Mouse (Mus musculus) mouse embryonic stem cell (cell line): Measurements from ENCODE around the gene B230118H07Rik.

Experiments used
- in situ Hi-C, 2 experiments: fragments of 300-500 bp; cut with MboI; formaldehyde crosslinking; loops; 1 replicate in 1 of 2; 3 replicates in 1 of 2; pipeline ENCODE4 v1.14.3; 2019 to 2020; ENCODE audit warnings: low sequenced_read_pairs in 2 of 2, low pct_unique_long_range_greater_than_20kb in 1 of 2, mixed read lengths in 1 of 2; ENCODE audit not compliant: unreplicated experiment in 1 of 2

Gene B230118H07Rik

DNA sequence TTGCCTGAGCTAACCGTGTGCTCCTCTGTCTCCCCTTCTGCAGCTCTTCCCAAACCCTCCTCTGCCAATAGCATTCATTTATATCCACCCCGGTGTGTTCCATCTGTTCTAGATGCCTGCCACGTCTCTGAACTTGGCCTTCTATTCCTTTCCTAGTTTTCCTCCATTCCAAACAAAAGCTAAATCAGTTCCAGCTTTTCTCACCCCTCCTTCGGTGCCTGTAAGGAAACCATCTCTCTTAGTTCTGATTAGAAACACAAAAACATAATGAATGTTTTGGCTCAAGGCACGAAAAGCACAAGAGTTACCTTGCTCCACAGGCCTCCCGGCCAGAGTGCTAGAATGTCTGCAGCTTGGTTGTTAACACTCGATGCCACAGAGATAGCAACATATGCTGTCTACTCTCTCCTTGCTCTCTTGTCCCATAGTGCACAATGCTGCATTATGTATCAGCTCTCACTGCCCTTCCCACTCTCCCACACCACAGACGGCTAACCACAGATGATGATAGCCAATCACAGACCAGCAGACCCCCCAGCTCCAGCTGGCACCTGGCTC lies at the start of gene B230118H07Rik, which contains the start of gene Rag1:
Gene B230118H07Rik (minus strand): TSS at position 419 of the 558 bp plus-strand sequence.
Gene Rag1 (minus strand): TSS at position 388 of the 558 bp plus-strand sequence.
- in situ Hi-C loops, result no loop called here

DNA sequence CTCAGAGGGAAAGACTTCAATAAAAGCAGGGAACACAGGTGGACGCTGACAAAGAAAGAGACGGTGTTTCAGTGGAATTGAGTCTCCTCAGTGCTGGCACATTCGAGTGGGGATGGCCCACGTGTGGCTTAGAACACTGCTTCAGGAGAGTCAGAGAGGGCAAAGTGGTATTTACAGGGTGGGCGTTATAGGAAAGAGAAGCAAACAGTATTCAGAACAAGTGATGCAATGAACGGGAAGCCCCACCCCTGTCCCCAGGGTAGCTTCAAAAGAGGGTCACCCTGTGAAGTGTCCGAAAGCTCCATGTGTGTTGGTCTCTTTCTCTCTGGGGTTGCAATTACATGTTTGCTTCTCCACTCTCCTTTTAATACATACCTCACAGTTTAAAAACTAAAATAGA lies 46.3 kb upstream of the B230118H07Rik start:
- in situ Hi-C loops, result loop anchor here in 1 of 2 experiments (5.0 kb wide), 1 partner anchor 132 kb away; no protein-coding TSS in a partner anchor

DNA sequence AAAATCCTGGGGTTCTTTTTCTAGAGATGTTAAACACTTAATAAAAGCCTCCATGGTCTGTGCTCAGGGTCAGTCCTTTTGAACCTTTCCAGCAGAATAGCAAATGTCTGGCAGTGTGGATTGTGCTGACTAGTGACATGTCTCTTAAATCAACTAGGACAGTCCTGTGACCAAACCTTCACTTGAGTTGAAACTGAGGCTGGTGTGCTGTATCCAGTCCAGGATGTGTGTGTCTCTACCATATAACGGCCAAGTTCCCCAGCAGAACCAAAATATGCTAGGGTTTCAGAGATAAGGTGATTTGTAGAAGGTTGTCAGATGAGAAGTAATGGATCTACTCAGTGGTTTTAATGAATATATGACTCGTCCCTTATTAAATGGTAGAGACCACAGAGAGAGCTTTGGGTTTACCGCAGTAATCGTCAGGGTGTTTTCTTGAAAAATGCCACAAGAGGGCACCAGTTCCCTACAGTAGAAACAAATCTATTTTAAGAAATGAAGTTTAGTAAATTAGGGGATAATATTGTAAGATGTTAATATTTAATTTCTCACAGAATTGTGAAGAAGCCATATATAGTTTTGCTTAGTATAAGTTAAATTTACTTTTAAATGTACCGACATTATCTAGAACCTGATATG lies 44.4 kb upstream of the B230118H07Rik start:
- in situ Hi-C loops, result no loop called here

DNA sequence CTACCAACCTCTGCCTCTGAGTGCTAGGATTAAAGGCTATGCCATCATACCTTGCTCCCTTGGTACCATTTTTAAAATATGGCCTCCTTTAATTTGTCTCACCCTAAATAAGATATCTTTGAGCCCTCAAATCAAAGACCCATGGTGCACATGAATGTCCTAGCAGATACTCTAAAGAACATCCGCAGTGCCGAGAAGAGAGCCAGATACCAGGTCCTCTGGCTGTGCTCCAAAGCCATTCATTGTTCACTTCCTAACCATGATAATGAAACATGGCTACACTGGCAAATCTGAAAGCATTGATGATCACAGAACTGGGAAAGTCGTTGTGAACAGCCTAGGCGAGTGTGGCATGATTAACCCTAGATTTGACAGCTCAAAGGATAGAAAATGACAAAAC lies 43.7 kb upstream of the B230118H07Rik start:
- in situ Hi-C loops, result no loop called here

DNA sequence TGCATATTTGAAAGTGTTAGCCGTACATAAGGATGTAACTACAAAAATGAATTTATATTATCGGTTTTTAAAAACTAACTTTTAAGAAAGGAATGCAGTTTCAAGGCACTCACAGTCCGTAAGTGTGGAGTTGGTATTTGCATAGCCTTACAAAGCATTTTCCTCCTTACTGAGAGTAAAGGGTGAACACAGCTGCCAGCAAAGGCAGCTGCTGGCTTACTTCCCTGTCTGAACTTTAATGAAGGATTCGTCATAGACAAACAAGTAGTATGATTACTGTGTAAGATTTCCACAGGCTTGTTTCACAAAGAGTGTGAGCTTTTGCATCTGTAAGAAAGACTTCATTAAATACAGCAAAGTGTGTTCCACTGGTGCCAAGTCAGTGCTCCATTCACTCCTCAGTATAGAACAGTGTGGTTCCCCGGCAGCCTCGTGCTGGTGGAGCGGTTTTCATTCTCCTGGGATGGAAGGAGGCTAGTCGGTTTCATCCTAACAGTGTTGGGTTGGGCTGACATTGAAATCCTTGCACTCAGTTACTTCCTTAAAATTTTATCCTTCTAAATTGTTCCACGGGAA lies 41.0 kb upstream of the B230118H07Rik start:
- in situ Hi-C loops, result no loop called here

DNA sequence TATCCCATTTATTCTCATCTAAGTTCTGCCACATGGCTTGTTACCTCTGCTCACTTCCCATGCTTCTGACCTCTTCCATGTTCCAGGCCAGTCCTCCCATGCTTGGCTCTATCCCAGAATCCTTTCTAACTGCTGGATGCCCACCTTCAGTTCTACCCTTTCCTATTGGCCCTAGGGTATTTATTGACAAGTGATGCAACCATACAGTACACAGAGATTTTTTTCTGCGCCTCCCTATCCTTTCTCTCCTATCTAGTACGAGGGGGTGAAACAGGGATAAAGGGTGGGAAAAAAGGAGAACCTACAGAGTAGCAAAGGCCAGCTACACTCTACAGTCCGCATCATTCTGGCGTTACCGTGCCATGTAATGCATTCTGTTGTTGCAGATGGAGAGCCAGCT lies 38.7 kb upstream of the B230118H07Rik start:
- in situ Hi-C loops, result no loop called here

DNA sequence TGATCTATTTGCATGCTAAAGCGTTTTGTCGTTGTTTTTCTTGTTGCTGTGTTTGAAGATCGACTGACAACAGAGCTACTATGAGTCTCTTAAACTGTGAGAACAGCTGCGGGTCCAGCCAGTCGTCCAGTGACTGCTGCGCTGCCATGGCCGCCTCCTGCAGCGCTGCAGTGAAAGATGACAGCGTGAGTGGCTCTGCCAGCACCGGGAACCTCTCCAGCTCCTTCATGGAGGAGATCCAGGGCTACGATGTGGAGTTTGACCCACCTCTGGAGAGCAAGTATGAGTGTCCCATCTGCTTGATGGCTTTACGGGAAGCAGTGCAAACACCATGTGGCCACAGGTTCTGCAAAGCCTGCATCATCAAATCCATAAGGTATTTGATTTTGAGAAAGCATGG lies 35.1 kb upstream of the B230118H07Rik start:
- in situ Hi-C loops, result no loop called here

DNA sequence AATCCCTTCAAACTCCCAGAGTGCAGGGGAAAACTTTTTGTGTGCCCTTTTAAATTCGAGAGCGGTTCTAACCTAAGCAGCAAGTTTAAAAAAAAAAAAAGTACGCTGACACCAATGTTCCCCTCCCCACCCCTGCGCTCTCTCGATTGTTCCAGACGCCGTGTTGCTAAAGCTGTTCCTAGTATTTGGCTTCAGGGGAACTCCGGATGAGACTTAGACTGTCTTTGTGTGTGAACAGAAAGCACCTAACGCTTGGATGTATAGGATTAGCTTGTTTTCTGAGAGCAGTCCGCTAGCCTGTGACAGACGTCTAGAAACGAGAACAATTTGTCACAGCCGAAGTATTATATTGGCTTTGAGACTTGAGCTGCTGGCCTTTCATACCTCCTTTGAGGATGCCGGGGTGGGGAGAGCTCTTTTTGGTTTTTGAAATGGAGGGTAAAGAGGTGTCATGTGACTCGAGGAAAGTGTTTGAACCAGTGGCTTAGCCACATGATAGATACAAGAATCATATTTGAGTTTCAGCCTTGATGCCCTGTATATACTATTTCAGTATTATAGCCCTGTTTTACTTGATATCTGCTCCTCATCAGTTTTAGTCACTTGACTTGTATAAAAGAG lies 29.9 kb upstream of the B230118H07Rik start:
- in situ Hi-C loops, result no loop called here

DNA sequence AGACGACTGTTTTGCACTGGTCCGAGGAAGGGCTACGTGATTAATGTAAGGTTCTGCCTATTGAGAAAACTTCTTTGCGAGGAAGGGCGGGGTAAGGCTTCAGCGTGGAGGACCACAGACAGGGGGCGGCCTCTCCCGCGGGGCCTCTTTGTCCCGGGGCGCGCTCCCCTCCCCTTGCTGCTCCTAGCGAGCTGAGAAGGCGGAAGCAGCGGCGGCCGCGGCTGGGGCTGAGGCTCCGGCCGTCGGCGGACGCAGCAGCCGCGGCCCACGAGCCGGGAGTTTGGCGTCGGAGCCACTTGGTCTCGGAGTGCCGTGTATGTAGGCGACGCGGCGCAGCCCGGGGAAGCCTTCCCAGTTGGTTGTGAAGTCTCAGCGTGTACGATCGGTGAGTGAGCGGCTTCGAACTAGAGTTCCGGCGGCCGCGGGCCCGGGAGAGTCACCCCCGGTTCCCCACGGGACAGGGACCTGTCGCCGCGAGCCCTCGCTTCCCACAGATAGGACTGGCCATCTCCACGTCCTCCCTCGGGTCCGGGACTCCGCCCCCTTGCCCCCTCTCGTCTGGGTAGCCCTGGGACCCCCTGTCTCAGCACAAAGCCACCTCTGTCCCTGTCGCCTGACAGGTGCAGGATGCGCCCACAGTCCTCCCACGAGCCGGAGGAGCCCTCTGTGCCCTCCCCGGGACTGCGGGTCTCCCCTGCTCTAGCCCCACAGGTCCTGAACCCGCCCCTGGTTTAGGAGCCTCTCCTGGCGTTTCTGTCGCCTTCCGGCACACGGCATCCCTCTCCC lies 29.1 kb upstream of the B230118H07Rik start, which contains the start of gene Traf6:
Gene Traf6 (plus strand): TSS at position 194 of the 786 bp plus-strand sequence.
- in situ Hi-C loops, result no loop called here

DNA sequence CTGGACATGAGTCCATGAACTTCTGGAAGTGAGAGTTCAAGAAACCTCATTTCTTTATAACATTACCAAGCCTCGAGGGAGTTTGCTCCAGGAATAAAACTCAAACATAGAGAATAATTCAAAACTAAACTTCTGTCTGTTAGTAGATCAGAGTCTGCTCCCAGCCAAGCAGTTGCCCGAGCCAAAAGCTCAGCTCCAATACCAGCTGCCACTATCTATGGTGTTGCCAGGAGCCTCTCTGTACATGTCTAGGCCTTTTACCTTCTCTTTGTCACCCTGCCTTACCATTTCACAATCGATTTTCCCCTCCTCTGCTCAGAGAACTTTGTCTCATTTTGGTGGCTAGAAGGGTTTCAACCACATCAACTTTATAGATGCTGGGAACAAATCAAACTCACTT lies 24.2 kb upstream of the B230118H07Rik start:
- in situ Hi-C loops, result no loop called here

DNA sequence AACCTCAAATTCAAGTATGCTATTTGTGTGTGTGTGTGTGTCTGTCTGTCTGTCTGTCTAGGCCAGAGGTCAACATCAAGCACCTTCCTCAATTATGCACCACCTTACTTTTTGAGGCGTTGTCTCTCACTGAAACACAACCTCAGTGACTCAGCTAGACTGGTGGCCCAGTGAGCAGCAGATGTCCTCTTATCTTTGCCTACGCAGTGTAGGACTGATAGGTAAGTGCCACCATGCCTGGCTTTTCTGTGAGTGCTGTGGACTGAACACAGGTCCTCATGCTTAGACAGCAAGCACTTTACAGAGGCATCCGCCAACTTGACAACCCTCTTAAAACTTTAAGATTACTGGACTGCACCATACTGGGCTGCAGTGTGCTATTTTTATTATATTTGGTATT lies 19.4 kb upstream of the B230118H07Rik start:
- in situ Hi-C loops, result no loop called here

DNA sequence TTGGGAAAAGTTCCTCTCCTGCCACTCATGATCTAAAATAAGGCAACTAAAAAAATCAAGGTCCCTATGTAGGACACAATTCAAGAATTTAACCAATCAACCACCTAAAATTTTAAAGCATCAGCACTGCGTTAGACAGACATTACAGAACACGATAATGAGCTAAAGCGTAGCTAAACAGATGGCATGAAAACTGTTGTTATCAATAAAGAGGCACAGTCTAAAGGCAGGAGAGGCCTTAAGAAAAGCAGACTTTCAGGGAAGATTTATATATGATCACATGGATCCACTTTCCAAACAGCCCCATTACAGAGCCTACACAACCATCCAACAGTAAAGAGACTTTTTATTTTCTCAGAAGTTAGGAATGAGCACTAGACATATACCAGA lies 16.4 kb upstream of the B230118H07Rik start:
- in situ Hi-C loops, result no loop called here

DNA sequence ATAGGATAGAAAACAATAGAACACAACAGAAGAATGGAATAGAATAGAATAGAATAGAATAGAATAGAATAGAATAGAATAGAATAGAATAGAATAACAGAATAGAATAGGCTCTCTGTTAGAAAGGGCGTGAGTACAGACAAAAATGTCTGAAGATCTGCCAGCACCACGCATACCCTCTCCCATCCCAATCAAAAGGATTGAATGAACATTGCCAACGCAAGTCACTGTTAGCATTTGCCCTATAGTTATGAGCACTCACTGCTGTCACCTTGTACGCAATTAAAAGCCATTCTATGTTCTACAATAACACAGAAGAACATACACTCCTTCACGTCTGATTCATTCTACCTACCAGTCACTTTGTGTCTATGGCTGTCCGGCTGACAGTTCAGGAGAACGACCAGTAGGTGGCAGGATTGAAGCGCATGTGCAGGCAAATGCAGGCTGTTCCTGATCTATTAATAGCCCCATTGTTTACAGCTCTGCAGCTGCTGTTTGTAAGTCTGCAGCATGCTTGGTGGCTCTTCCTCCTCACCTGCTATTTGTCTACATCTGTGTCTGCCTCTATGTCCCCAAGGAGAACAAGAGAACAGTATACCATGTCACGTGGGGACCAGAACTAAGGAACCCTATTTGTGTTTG lies 15.8 kb upstream of the B230118H07Rik start:
- in situ Hi-C loops, result no loop called here

DNA sequence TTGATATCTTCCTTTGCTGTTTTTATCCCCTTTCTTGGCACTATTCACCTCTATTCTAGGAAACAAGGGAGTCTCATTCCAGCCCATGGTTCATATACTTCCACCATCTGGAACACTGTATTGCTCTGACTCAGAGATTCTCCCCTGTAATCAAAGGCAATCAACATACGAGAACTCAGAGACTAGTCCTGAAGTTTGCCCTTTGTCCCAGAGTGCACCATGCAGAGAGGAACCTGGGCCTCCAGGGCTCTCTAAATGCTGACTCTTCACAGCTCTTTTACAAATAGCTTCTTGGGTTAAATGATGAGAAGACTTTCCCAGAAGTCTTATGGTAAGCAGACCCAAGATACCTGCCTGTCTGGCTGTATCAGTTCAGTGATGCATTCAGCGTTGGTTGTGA lies 11.2 kb upstream of the B230118H07Rik start:
- in situ Hi-C loops, result no loop called here

DNA sequence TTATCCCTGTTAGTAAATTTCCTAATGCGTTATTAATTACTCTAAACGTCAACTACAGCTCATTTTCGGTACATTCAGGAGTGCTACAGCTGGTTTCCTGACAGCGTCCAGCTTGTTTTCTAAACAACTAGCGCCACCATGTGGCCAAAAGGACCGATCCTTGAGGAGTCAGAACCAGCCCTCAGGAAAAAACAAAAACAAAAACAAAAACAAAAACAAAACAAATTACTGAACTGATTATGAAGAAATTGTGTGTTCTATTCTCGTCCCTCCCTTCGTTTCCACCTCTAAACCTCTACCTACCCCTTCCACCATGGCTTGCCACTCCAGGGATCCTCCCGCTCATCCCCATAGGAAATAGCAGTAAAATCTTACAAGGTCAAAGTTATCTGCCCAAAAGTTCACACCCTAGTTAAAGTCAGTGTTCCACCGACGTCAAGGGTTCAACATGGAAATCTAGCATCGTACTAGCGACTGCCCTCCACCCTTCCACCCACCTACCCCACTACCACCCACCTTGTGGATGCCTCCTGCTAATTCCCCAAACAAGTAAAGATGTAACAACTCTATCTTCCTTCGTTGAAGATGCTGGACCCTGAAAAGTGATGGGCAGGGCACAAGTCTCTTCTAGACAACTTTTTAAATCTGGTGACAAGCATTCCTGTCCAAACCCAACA lies 3.7 kb upstream of the B230118H07Rik start:
- in situ Hi-C loops, result loop anchor here in 1 of 2 experiments (5.0 kb wide), 1 partner anchor 181 kb away; no protein-coding TSS in a partner anchor

DNA sequence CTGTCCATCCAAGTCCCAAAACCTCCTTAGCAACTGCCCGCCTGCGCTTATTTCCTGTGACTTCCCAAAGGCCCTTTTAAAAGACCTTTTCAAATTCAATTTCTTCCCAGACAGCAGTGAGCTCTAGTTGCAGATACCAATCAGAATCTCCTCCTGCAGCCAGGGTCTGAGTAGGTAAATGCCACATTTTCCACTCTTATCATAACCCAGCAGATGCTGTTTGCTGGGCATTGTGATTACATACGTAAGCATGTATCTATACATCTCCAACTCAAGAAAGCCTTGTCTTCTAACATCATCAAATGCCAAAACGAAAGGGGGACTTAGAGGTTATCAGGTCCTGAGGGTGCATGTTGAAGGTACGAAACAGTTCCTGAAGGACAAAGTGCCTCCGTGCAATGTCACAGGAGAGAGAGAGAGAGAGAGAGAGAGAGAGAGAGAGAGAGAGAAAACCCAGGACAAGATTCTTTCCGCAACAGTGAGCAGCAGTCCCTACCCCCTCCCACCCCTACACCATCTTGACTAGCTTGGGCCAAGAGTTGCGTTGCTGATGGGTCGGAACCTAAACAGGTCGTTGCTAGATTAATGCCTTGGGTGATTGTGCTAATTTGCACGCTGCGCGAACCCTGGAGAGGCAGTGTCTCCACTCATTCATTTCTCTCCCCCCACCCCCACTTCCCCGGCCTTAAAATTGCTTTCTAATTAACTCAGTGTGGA lies 3.0 kb upstream of the B230118H07Rik start:
- in situ Hi-C loops, result loop anchor here in 1 of 2 experiments (5.0 kb wide), 1 partner anchor 180 kb away; no protein-coding TSS in a partner anchor

DNA sequence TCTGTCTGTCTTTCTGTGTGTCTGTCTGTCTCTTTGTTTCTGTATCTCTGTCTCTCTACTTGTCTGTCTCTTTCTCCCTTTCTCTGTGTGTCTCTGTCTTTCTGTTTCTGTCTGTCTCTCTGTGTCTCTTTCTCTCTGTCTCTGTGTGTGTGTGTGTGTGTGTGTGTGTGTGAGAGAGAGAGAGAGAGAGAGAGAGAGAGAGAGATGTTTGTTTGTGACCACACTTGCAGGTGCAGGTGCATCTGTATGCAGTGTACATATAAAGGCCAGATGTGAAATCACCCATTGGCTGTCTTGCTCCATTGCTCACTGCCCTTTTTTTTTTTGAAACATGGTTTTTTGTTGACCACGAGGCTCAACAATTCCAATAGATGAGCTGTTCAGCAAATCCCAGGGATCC lies 1.1 kb upstream of the B230118H07Rik start:
- in situ Hi-C loops, result loop anchor here in 1 of 2 experiments (5.0 kb wide), 1 partner anchor 178 kb away; no protein-coding TSS in a partner anchor
